Mouse (Mus musculus) thymus, adult 2 months (tissue): ENCODE data around the gene Zbtb20.

Experiments used
- CTCF ChIP-seq: fragments of 200-500 bp; IDR thresholded peaks from 2 replicates; pipeline ENCODE4 v1.5.1; 2012; ENCODE audit warnings: mild to moderate bottlenecking, control low read depth, low read length, moderate library complexity, borderline replicate concordance; ENCODE audit not compliant: control insufficient read depth, poor library complexity, insufficient read depth; ENCODE audit errors: extremely low read depth
- POLR2A ChIP-seq: fragments of 200-500 bp; IDR thresholded peaks from 2 replicates; pipeline ENCODE4 v1.6.1; 2012; ENCODE audit warnings: mild to moderate bottlenecking, low read length, control low read depth, moderate library complexity; ENCODE audit not compliant: control insufficient read depth, poor library complexity, insufficient read depth; ENCODE audit errors: extremely low read depth

- no peak for TF ChIP-seq CTCF
- no peak for TF ChIP-seq POLR2A
These were observed 583.1 kb downstream of the Zbtb20 start for GRCm38 (mm10) chr16:43458726-43459223.
